Mouse (Mus musculus): ENCODE results near the gene Chrnb4.

Gene Chrnb4

DNA sequence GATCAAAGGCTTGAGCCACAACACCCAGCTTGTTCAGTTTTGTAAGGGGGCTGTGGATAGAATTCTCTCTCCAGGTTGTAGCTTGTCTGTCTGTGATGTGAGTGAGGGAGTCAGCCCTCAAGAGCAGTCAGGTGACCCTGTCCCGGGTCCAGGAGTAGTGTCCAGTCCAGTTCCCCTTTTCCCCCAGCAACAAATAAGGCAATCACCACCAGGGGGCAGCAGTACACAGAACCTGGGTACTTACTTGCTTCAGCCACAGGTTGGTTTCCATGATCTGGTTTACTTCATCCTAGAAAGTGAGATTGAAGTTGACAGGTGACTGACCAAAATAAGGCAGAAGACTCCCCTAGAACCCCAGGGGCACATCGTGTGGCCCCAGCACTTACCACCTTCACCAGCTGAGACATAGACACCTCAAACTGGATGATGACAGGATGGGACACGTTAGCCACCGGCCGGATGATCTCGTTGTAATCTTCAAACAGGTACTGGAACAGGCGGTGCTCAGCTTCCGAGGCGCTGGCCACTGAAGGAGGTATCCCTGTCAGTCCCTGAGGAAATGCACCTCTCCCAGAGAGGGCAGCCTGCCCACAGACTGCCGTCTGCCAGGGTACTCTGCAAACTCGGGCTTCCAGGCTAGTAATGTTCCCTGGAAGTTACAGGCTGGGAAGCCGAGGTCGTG is 24.5 kb downstream of the Chrnb4 start:
- in situ Hi-C loops (cut with MseI, MboI), result loop anchor here in 1 of 2 experiments (10.0 kb wide), 1 partner anchor 81 kb away; no protein-coding TSS in a partner anchor

DNA sequence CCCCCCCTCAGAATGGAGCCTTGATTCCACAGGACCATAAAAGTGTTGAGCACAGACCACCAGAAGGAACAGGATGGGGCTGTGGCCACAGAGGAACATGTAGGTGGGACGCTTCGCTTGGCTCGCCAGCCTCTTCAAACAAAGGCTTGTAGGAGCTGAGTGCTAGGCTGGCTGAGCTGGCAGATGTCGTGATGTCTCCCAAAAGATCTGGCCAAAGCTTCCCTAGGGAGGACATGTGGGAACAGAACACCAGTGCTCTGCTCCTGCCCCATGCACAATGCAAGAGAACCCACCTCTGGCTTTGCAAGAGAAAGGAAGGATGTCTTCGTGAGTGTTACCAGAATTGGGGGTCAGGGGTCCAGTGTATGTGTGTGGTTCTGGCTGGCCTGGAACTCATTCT is 25.3 kb downstream of the Chrnb4 start:
- in situ Hi-C loops (cut with MseI, MboI), result loop anchor here in 1 of 2 experiments (10.0 kb wide), 1 partner anchor 81 kb away; no protein-coding TSS in a partner anchor

DNA sequence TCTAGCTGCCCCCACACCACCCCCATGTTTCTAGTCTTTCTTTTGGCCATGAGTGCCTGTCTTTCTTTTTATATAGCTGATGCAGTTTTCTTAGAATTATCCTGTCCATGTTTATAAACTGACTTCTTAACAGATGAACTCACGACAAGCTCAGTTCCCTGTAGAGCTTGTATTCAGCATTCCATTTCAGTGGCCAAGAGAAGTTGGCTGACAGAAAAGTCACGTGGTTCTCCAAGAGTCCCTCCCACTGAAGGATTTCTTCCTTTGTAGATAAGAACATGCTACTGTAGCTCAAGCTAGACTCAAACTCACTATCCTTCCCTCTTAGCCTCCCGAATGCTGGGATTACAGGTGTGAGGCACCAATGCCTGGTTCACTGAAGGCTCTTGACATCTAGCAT is 31.7 kb downstream of the Chrnb4 start:
- in situ Hi-C loops (cut with MseI, MboI), result no loop called here

DNA sequence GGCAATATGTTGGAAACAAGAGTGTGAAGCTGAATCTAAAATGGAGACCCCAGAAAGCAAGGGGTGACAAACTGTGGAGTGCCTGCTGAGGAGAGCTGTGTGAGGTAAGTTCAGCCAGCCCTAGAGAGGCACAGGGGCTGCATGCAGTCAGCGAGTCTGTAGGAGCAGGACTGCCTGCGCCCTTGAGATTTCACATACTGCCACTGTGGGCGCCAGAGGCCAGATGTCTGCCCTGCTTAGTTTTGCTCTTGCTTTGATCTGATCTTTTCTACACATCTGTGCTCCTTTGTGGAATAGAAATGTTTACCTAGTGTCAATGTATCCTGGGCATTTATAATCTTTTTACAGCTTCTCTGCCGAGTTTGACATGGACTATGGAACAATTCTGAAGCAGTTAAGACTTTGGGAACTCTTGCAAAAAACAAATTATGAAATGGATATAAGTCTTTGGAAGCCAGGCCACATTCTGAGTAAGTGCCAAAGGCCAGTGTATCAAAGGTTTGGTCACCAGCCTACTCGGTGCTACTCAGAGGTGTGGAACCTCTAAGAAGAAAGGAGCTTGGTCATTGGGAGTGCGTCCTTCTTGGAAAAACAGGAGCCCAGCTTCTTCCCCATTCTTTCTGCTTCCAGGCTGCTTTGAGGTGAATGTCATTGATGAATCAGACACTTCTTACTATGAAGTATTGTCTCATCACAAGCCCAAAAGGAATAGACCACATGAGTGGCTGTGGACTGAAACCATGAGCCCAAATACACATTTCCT is 37.8 kb downstream of the Chrnb4 start:
- in situ Hi-C loops (cut with MseI, MboI), result no loop called here

DNA sequence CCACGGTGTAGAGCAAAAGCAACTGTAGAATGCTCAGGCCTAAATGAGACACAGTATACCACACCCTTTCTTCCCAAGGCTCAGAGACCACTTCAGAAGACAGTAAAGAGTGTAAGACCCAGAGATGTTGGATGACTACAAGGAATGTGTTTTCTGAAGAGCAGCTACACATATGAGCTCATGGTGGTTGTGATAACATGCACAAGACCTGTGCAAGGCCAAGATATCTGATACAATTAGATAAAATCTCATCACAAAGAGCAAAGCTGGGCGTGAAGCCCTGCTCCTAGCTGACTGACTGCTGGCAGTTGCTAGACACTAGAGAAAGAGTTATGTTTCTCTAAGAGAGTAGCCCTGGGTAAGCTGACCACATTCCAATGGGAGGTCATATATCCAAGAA is 38.9 kb downstream of the Chrnb4 start:
- in situ Hi-C loops (cut with MseI, MboI), result no loop called here

DNA sequence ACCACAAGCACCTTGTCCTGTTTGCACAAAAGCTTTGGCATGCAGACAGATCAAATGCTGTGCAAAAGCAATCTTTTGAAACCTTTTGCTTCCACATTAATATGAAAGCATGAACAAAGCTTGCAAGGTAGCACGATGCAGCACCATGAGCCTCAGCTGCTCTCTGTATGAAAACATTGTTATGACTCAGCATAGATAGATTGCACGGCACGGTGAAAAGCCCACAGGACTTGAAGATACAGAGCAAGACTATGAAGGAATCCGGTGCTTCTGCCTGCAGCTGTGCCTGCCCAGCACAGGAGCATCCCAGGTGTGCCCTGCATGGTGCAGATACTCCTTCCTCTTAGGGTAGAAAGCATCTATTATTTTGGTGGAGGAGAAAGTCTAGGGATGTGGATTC is 45.0 kb downstream of the Chrnb4 start:
- in situ Hi-C loops (cut with MseI, MboI), result no loop called here

DNA sequence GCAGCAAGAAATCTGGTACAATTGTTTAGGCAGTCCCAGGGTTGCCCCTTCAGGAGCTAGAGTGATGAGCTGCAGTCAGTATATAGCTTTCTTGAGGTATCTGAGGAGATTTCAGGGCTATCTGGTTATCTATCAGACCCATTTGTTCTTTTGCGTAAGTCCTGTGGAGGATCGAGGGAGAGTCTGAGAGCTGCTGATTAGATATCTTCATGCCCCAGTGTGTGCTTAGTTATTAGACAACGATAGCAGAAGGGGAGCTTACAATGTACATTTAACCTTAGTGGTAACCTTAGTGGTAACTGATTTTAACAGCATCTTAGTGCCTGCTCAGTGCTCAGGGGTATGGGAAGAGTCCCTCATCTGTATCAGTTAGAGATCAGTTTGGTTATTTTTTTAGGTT is 52.9 kb downstream of the Chrnb4 start:
- in situ Hi-C loops (cut with MseI, MboI), result no loop called here

DNA sequence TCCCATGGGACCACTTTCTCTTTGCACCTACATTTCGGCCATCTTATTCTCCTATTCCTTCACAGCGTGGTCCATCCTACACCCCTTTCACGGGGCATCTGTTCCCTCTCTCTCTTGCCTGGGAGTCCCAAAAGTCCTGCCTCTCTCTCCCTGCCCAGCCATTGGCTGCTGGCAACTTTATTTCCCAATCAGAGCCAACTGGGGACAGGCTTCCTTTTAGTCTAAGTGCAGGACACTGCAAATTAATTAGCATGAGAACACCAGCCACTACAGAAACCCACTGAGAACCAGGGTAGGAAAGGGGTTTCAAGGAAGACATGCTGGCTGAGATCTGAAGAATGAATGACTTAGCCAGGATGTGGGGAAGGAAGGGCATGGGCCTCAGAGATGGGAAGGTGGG is 54.2 kb downstream of the Chrnb4 start:
- in situ Hi-C loops (cut with MseI, MboI), result no loop called here

DNA sequence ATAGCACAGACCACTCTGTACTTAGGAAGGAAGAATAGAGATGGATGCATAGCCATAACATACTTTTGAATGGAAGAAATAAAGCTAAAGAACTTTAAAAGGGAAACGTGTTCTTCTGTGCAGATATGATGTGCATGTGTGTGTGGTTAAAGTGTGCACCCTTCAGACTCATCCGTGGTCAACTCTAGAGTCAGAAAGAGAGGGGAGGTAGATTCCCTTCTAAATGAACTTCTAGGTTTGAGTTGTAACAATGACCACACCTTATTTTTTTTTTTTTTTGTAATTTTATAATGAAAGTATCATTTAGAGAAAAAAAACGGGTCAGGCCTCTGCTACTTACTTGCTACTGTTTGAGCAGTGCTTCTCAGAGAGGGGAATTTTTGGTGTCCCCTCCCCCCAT is 58.2 kb downstream of the Chrnb4 start:
- in situ Hi-C loops (cut with MseI, MboI), result no loop called here

DNA sequence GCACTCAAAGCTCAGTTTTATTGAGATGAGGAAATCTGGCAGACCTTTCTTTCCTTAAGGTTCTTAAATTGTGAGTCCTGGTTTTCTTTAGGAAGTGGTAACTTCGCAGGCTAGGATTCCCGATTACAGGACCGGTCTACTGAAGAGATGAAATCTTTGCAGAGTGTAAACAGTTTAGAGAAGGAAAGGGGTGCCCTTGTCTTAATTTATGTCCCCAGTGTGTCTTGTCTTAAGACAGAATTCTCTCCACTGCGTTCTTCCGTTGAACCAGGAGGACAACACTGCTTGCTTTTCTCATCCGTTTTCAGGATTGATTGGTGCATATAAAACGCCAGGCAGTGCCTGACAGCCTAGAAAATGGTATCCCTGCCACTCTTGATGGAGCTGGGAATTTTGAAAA is 66.2 kb downstream of the Chrnb4 start:
- in situ Hi-C loops (cut with MseI, MboI), result no loop called here

DNA sequence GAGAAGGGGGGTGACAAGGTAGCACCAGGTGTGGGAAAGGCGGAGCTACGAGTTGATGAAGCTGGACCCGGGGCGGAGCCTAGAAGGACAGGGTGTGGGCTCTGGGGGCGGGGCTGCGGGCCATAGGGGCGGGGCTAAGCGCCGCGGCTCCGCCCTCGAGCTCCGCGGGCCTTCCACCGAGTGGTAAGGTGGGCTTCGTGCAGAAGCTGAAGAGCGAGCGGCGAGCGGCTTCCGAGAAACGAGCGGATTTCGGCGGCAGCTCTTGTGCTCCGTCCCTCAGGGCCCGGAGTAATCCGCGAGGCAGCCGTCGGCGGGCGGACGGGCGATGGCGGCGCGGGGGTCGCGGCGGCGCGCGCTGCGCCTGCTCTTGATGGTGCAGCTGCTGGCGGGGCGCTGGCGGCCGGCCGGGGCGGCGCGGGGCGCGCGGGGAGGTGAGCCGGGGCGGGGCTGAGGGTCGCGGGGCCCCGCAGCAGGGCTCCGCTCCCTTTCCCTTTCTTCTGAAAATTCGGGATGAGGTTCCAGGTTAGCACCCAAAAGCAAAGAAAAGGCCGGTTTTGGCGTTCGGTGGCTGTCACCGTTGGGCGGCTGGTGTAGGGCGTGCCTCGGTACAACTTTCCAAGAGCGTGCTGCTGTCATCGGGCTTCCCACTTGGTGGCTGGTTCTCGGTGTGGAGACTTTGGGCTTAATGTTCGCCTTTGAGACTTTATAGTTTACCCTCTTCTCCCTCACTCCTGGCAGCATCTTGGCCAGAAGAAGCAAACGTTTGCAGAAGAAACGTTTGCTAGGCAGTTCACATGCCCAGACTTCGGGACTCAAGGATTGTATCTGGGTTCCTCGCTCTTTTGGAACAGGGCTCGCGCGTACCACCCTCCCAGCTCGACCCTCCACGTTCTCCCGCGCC is 67.0 kb downstream of the Chrnb4 start:
- in situ Hi-C loops (cut with MseI, MboI), result no loop called here

DNA sequence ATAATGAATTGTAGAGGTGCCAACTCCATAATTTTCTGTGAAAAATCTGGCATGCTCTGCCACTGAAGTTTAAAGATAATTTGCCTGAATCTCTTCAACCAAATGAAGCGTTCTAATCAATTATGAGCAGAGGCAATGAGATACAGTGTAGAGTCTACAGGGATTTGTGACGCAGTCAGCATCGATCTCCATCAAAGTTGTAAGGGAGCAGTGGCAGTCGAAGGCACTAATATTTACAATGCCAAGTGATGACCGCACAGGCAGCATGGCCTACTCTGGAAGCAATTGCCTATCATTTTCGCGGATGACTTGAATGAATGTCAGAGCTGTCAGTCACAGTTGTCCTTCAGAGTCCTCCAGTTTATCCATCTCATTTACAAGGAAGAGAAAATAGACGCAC is 67.9 kb downstream of the Chrnb4 start, which contains the start of gene Chrna5:
Chrna5 (plus strand) TSS at position 207 of the 400 bp plus-strand sequence.
- in situ Hi-C loops (cut with MseI, MboI), result no loop called here

Data from mouse trophoblast stem cell (cell line).